Mouse (Mus musculus) embryonic facial prominence, embryonic 13.5 days (tissue): ENCODE measurements at regions not wholly inside any gene's neighbourhood (a gene's known extent, or its start where the extent isn't known, plus 50 kb on each side); places are given as distances from the start of the nearest gene placed in this dataset.

Source experiments
- ATAC-seq: fragments of 200-750 bp; cut with Nextera tagmentation; 2 replicates; pipeline ENCODE4 v1.8.0; 2017; ENCODE audit warnings: low read depth; ENCODE audit not compliant: insufficient number of reproducible peaks, insufficient read depth, low FRiP score, low TSS enrichment
- H3K27ac ChIP-seq: fragments of 300-500 bp; sonication (generic); 2 replicates; pipeline ENCODE4 v1.5.1; 2015; ENCODE audit warnings: moderate library complexity, mild to moderate bottlenecking, inconsistent platforms
- H3K27me3 ChIP-seq: fragments of 300-500 bp; sonication (generic); 2 replicates; pipeline ENCODE4 v1.6.1; 2015; ENCODE audit warnings: mild to moderate bottlenecking, inconsistent platforms
- H3K36me3 ChIP-seq: fragments of 300-500 bp; sonication (generic); 2 replicates; pipeline ENCODE4 v1.6.1; 2015; ENCODE audit warnings: mild to moderate bottlenecking, inconsistent platforms
- H3K4me1 ChIP-seq: fragments of 300-500 bp; sonication (generic); 2 replicates; pipeline ENCODE4 v1.6.1; 2015; ENCODE audit warnings: inconsistent platforms
- H3K4me2 ChIP-seq: fragments of 300-500 bp; sonication (generic); 2 replicates; pipeline ENCODE4 v1.6.1; 2015; ENCODE audit warnings: moderate library complexity, mild to moderate bottlenecking, inconsistent platforms
- H3K4me3 ChIP-seq: fragments of 300-500 bp; sonication (generic); 2 replicates; pipeline ENCODE4 v1.5.1; 2015; ENCODE audit warnings: mild to moderate bottlenecking, inconsistent platforms
- H3K9ac ChIP-seq: fragments of 300-500 bp; sonication (generic); 2 replicates; pipeline ENCODE4 v1.6.1; 2015; ENCODE audit warnings: mild to moderate bottlenecking, inconsistent platforms
- H3K9me3 ChIP-seq: fragments of 300-500 bp; sonication (generic); 2 replicates; pipeline ENCODE4 v1.6.1; 2016; ENCODE audit warnings: inconsistent platforms
- WGBS: fragments of 180-500 bp; shearing (Covaris S2); methylation state at CpG from one replicate; pipeline ENCODE4 v1.1.7; 2015; ENCODE audit warnings: mixed read lengths; 5-methylcytosine and 5-hydroxymethylcytosine counted together

- Histone ChIP-seq H3K9me3 (no peaks in the 10 kb centered on the region), H3K4me1 (no peaks in the 10 kb centered on the region), H3K27me3 (no peaks in the 10 kb centered on the region), H3K36me3 (no peaks in the 10 kb centered on the region), H3K9ac (no peak overlapping the region), H3K4me3 (no peak overlapping the region), H3K27ac (no peak overlapping the region), H3K4me2 (no peak overlapping the region)
- 40% methylated on average over 3 of the region's 3 CpGs for WGBS
- no peak for ATAC-seq
Measured at GRCm38 (mm10) chr14:103948026-103948777, 104.0 kb upstream of the Ednrb start.

- H3K4me1 ChIP-seq: no peaks in the 10 kb centered on the region
- no peak overlapping the region for H3K27ac ChIP-seq
- no peaks in the 10 kb centered on the region for H3K36me3 ChIP-seq
- H3K9me3 ChIP-seq: no peaks in the 10 kb centered on the region
- ATAC-seq: no peak
- H3K9ac ChIP-seq: no peak overlapping the region
- 28% methylated on average over 1 of the region's 1 CpGs for WGBS
- H3K4me2 ChIP-seq: no peak overlapping the region
- H3K27me3 ChIP-seq: no peaks in the 10 kb centered on the region
- no peak overlapping the region for H3K4me3 ChIP-seq
Measured at GRCm38 (mm10) chr14:103945753-103946152, 101.6 kb upstream of the Ednrb start.

GRCm38 (mm10) chr14:103939867-103940266 is 95.7 kb upstream of the Ednrb start:
- Histone ChIP-seq H3K4me1 (no peaks in the 10 kb centered on the region), H3K9me3 (no peaks in the 10 kb centered on the region), H3K27ac (no peak overlapping the region), H3K4me3 (no peak overlapping the region), H3K27me3 (no peaks in the 10 kb centered on the region), H3K4me2 (no peak overlapping the region), H3K9ac (no peak overlapping the region), H3K36me3 (no peaks in the 10 kb centered on the region)
- 6% methylated on average over 3 of the region's 3 CpGs for WGBS
- ATAC-seq: no peak

- WGBS: 86% methylated on average over 5 of the region's 5 CpGs
- Histone ChIP-seq H3K4me3 (no peak overlapping the region), H3K9ac (no peak overlapping the region), H3K4me2 (no peak overlapping the region), H3K4me1 (no peaks in the 10 kb centered on the region), H3K27ac (no peak overlapping the region), H3K9me3 (no peaks in the 10 kb centered on the region), H3K36me3 (no peaks in the 10 kb centered on the region), H3K27me3 (no peaks in the 10 kb centered on the region)
- ATAC-seq: no peak
Measured at GRCm38 (mm10) chr14:103938937-103939336, 94.7 kb upstream of the Ednrb start.

- no peak overlapping the region for H3K4me2 ChIP-seq
- no peak overlapping the region for H3K9ac ChIP-seq
- 89% methylated on average over 9 of the region's 9 CpGs for WGBS
- H3K4me3 ChIP-seq: no peak overlapping the region
- H3K27ac ChIP-seq: no peak overlapping the region
- no peak for ATAC-seq
- no peaks in the 10 kb centered on the region for H3K9me3 ChIP-seq
- H3K4me1 ChIP-seq: no peaks in the 10 kb centered on the region
- no peaks in the 10 kb centered on the region for H3K36me3 ChIP-seq
- no peaks in the 10 kb centered on the region for H3K27me3 ChIP-seq
Measured at GRCm38 (mm10) chr14:103938201-103938600, 94.0 kb upstream of the Ednrb start.

GRCm38 (mm10) chr14:103937700-103938099 is 93.5 kb upstream of the Ednrb start:
- ATAC-seq: no peak
- Histone ChIP-seq H3K4me1 (no peaks in the 10 kb centered on the region), H3K27ac (no peak overlapping the region), H3K9ac (no peak overlapping the region), H3K4me2 (no peak overlapping the region), H3K9me3 (no peaks in the 10 kb centered on the region), H3K27me3 (no peaks in the 10 kb centered on the region), H3K36me3 (no peaks in the 10 kb centered on the region), H3K4me3 (no peak overlapping the region)
- 89% methylated on average over 6 of the region's 6 CpGs for WGBS

- no peaks in the 10 kb centered on the region for H3K36me3 ChIP-seq
- no peak overlapping the region for H3K27ac ChIP-seq
- H3K4me2 ChIP-seq: no peak overlapping the region
- 82% methylated on average over 3 of the region's 3 CpGs for WGBS
- no peak for ATAC-seq
- H3K9me3 ChIP-seq: no peaks in the 10 kb centered on the region
- H3K4me1 ChIP-seq: no peaks in the 10 kb centered on the region
- H3K4me3 ChIP-seq: no peak overlapping the region
- no peak overlapping the region for H3K9ac ChIP-seq
- no peaks in the 10 kb centered on the region for H3K27me3 ChIP-seq
Measured at GRCm38 (mm10) chr14:103933813-103934212, 89.6 kb upstream of the Ednrb start.

- Histone ChIP-seq H3K4me3 (no peak overlapping the region), H3K27me3 (no peaks in the 10 kb centered on the region), H3K27ac (no peak overlapping the region), H3K4me2 (no peak overlapping the region), H3K9ac (no peak overlapping the region), H3K9me3 (no peaks in the 10 kb centered on the region), H3K36me3 (no peaks in the 10 kb centered on the region), H3K4me1 (no peaks in the 10 kb centered on the region)
- ATAC-seq: no peak
- WGBS: 77% methylated on average over 7 of the region's 7 CpGs
Measured at GRCm38 (mm10) chr14:103932170-103932569, 88.0 kb upstream of the Ednrb start.

GRCm38 (mm10) chr14:103929734-103930364 is 85.6 kb upstream of the Ednrb start:
- no peaks in the 10 kb centered on the region for H3K4me1 ChIP-seq
- ATAC-seq: no peak
- H3K4me2 ChIP-seq: no peak overlapping the region
- no peaks in the 10 kb centered on the region for H3K9me3 ChIP-seq
- no peak overlapping the region for H3K9ac ChIP-seq
- H3K27me3 ChIP-seq: no peaks in the 10 kb centered on the region
- H3K4me3 ChIP-seq: no peak overlapping the region
- no peaks in the 10 kb centered on the region for H3K36me3 ChIP-seq
- no peak overlapping the region for H3K27ac ChIP-seq
- 92% methylated on average over 11 of the region's 11 CpGs for WGBS

- no peak for ATAC-seq
- H3K4me2 ChIP-seq: no peak overlapping the region
- no peaks in the 10 kb centered on the region for H3K4me1 ChIP-seq
- H3K9ac ChIP-seq: no peak overlapping the region
- no peak overlapping the region for H3K27ac ChIP-seq
- no peak overlapping the region for H3K4me3 ChIP-seq
- 86% methylated on average over 6 of the region's 6 CpGs for WGBS
- H3K9me3 ChIP-seq: no peaks in the 10 kb centered on the region
- H3K36me3 ChIP-seq: no peaks in the 10 kb centered on the region
- H3K27me3 ChIP-seq: no peaks in the 10 kb centered on the region
Measured at GRCm38 (mm10) chr14:103929155-103929729, 85.0 kb upstream of the Ednrb start.

- H3K27me3 ChIP-seq: no peaks in the 10 kb centered on the region
- no peak overlapping the region for H3K27ac ChIP-seq
- no peaks in the 10 kb centered on the region for H3K4me1 ChIP-seq
- ATAC-seq: no peak
- H3K9me3 ChIP-seq: no peaks in the 10 kb centered on the region
- WGBS: 76% methylated on average over 5 of the region's 5 CpGs
- H3K36me3 ChIP-seq: no peaks in the 10 kb centered on the region
- no peak overlapping the region for H3K9ac ChIP-seq
- H3K4me3 ChIP-seq: no peak overlapping the region
- no peak overlapping the region for H3K4me2 ChIP-seq
Measured at GRCm38 (mm10) chr14:103920169-103920568, 76.0 kb upstream of the Ednrb start.

- H3K27me3 ChIP-seq: no peaks in the 10 kb centered on the region
- H3K36me3 ChIP-seq: no peaks in the 10 kb centered on the region
- no peak overlapping the region for H3K4me3 ChIP-seq
- no peak overlapping the region for H3K9ac ChIP-seq
- no peaks in the 10 kb centered on the region for H3K4me1 ChIP-seq
- H3K27ac ChIP-seq: no peak overlapping the region
- WGBS: 58% methylated on average over 4 of the region's 4 CpGs
- H3K4me2 ChIP-seq: no peak overlapping the region
- no peak for ATAC-seq
- no peaks in the 10 kb centered on the region for H3K9me3 ChIP-seq
Measured at GRCm38 (mm10) chr14:103919380-103919779, 75.2 kb upstream of the Ednrb start.
